Mouse (Mus musculus): ENCODE measurements around the gene Spata45. TPM values are rescaled to one million over a fixed set of nuclear protein-coding genes. Genes with fewer than 3 reads are reported as not detected.

Spata45 gene
- total RNA-seq, 2 experiments from 2014 or later: not detected

DNA sequence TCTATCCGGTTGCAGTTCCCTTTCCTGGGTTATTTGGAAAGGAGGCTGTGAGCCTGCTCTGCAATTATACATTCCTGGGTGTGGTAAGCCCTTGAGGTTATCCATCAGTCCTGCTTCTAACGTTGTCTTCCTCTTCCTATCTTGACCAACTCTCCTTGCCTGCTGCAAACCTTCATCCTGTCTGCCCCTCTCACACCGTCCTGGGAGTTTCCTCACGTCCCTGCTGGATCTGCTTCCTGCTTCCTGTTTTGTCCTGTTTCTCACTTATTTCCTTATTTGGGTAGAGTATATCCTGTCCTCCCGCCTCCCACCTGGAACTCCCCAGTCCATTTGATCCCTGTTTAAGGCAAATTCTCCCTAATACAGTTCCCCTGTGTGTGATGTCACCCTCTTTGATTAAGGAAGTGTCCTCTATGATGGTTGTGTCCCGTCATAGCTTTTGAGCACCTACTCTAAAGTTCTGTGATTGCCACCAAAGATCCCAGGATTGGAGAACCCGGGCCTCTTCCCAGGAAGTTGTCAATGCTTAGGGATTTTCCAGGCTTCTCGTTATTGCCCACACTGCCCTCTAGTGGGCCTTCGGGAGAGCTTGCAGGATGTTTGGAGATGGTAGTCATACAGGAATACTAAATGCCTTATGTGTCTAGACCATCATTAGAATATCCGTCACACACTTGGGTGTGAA, 38.9 kb downstream of the Spata45 start:
- peak; percentile 64 for ATAC-seq (ENCODE audit: poor library complexity, severe bottlenecking)

DNA sequence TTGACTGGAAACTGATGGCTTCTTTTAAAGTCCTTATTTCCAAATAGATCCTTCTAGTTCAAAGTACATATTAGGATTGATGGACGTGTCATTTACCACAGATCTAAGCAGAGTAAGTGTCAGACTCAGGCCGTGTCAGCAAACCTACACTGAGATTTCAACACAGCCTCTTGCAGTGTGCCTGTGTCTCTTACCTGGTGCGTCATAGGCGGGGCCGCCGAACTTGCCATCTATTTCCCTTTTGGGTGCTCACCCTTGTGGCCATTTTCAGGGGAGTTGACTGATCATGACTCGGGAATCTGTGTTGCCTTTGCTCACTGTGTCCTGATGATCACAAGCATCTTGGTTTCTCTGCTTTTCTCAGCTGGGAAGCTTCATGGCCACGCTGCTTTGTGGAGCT, 46.8 kb downstream of the Spata45 start:
- no peak for ATAC-seq (ENCODE audit: poor library complexity, severe bottlenecking)

DNA sequence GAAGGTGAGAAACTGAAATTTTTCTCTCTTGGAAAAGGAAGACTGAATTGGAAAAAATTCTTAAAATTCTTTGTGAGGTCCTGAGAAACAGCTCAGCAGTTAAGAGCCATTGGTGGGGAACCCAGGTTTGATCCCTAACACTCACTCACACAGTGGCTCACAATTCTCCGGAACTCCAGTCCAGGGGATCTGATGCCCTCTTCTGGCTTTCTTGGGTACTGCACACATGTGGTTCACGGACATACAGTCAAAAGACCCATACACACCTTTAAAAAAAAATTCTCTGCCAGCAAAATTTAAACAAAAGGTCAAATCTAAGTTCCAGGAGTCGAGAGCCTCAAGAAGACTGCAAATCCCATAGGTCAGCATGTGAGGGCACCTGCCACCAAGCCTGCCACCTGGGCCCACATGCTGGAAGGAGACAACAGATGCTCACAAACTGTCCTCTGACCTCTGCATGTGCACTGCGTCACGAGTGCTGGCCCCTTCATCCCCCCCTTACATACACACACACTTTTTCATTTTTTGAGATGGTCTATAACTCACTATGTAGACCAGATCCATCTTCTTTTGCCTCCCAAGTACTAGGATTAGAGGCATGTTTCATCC, 48.6 kb downstream of the Spata45 start:
- ATAC-seq (ENCODE audit: poor library complexity, severe bottlenecking): peak; percentile 66

DNA sequence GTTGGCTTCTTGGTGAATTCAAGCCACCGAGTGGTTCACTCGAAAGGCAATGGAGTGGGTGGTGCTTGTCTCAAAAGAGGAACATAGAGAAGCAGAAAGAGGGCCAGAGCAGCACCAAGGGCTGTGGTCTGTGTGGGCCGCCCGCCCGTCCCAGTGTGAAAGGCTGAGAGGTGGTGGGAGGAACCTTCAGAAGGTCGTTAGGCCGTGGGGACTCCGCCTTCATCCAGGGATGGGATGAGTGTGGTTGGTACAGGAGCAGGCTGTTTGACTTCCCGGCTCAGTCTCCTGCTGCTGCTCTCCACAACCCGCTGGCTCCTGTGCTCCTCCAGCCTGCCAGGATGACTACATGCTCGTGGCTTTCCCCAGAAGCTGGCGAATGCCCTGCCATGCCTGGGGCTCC, 49.2 kb downstream of the Spata45 start:
- peak; percentile 90 for ATAC-seq (ENCODE audit: poor library complexity, severe bottlenecking)

DNA sequence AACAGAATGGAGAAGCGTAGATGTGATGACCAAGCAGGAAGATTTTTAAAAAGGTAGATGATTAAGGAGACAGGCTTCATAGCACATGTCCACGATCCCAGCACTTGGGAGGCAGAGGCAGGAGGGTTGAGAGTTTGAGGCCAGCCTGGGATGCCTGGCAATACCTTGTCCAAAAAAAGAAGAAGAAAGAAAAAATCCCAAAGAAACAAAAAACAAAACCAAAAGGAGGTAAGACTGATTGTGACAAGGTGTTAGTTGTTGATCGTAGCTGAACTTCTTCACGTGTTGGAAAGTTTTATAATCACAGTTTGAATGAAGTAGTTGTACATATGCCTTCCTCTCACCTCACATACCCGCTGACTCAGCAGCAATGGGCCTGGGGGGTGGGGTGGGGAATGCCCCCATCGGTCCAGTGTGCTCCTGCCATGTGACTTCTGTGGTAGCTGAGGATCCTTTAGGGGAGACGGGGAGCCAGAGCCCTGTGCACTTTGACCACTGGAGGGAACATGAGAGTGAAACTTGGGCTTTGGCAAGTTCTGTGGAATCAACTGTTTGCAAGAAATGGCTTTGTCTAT, 50.0 kb downstream of the Spata45 start:
- ATAC-seq (ENCODE audit: poor library complexity, severe bottlenecking): no peak; the same call in 1 of the 2 replicates

DNA sequence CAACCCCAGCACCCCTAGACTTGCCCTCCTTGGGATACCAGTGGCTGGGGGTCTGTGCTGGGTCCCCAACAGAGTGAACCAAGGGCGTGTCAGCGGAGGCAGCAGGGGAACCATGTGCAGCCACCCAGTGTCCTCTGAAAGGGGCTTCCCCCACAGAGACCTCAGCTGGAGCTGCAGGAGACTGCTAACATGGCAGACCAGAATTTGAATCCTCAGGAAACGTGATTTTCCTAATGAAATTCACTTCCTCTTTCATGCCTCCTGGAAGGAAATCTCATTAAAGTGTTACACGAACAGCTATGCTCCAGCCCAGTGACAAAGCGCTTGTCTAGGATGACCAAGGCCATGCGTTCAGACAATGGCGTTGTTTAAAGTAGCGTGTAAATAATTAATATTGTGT, 50.5 kb downstream of the Spata45 start:
- ATAC-seq (ENCODE audit: poor library complexity, severe bottlenecking): no peak

DNA sequence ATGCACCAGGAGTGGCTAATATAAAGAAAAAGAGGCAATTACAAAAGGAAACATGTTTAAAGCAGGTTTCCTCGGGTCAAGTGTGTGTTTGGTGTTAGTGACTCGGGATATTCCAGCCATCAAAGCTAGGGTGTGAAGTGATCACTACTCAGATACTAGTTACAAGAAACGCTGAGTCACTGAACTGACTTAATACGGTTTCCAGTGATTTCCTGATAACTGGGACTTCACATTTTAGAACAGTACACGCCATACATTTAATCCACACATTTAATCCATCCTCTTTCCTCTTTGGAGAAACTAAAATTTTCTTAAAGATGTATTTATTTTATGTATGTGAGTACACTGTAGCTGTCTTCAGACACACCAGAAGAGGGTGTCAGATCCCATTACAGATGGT, 51.5 kb downstream of the Spata45 start:
- no peak for ATAC-seq (ENCODE audit: poor library complexity, severe bottlenecking)

DNA sequence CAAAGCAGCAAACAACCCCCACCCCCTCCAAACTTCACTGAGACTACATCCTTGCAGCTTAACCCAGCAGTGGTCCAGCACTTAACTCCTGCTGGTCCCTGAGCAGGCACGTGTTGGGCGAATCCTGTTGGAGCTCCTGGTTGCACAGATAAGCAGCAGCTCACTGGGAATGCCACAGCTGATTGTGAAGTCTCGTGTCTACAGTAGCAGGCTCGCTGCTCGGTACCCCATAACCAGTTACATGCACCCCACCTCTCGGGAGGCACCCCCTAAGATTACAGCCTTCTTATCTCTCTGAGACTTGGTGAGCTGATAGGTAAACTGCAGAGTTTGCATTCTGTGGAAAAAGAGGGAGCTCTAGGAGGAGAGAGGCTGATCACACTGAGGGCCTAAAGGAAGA, 52.9 kb downstream of the Spata45 start:
- ATAC-seq (ENCODE audit: poor library complexity, severe bottlenecking): no peak

DNA sequence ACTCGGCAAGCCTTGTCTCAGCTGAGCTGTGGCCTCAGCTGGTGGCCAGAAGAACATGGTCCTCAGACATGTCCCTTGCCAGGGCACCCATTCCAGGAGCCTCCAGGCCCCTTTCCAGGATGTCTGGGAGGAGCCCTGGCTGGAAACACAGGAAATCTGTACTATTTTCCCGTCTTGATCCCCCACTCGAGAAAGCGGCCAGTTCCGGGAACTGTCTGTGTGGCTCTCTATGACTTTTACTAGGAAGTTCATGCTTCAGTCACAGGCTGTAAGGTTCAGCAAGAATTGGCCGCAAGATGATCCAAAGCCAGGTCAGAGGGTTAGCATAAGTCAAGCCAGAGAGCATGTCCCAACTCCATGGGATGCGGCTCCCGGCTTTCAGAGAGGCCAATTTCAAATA, 55.6 kb downstream of the Spata45 start:
- no peak for ATAC-seq (ENCODE audit: poor library complexity, severe bottlenecking)

Other genes starting within 250 kb of the Spata45 start
- 6.8 and 7.1 TPM in 2 replicates for gene Rps6kc1, start 124.9 kb upstream of the Spata45 start, total RNA-seq (2015)
- 10.0 and 15.6 TPM in 2 replicates for gene Rps6kc1, start 124.9 kb upstream of the Spata45 start, total RNA-seq (2017)
- gene Angel2, start 111.5 kb upstream of the Spata45 start, total RNA-seq (2015): 24.1 and 31.6 TPM in 2 replicates
- 28.3 and 31.6 TPM in 2 replicates for gene Angel2, start 111.5 kb upstream of the Spata45 start, total RNA-seq (2017)
- gene Vash2, start 57.3 kb upstream of the Spata45 start, total RNA-seq (2015): not detected in 2 replicates
- 0.07 TPM in 1 of 2 replicates, not detected in the other for gene Vash2, start 57.3 kb upstream of the Spata45 start, total RNA-seq (2017)
- 52.7 and 55.5 TPM in 2 replicates for gene Flvcr1, start 10.5 kb upstream of the Spata45 start, total RNA-seq (2015)
- gene Flvcr1, start 10.5 kb upstream of the Spata45 start, total RNA-seq (2017): 45.4 and 57.0 TPM in 2 replicates
- gene Tatdn3, start 26.3 kb downstream of the Spata45 start, total RNA-seq (2015): 20.0 and 24.7 TPM in 2 replicates
- gene Tatdn3, start 26.3 kb downstream of the Spata45 start, total RNA-seq (2017): 9.9 and 11.8 TPM in 2 replicates
- 7.3 and 8.1 TPM in 2 replicates for gene Nsl1, start 26.4 kb downstream of the Spata45 start, total RNA-seq (2015)
- gene Nsl1, start 26.4 kb downstream of the Spata45 start, total RNA-seq (2017): 19.7 and 22.0 TPM in 2 replicates
- 5.2 and 11.7 TPM in 2 replicates for gene Batf3, start 61.2 kb downstream of the Spata45 start, total RNA-seq (2015)
- 1.8 and 3.4 TPM in 2 replicates for gene Batf3, start 61.2 kb downstream of the Spata45 start, total RNA-seq (2017)
- gene Fam71a, start 128.2 kb downstream of the Spata45 start, total RNA-seq (2015): 0.14 and 0.49 TPM in 2 replicates
- gene Fam71a, start 128.2 kb downstream of the Spata45 start, total RNA-seq (2017): 0.24 TPM in 1 of 2 replicates, not detected in the other
- gene Atf3, start 181.4 kb downstream of the Spata45 start, total RNA-seq (2015): 15.5 and 38.2 TPM in 2 replicates
- gene Atf3, start 181.4 kb downstream of the Spata45 start, total RNA-seq (2017): 19.3 and 57.2 TPM in 2 replicates

All from megakaryocyte, adult 5-6 weeks (primary cell).